In genomic region chr3:38883676-38884075, GRCm38 (mm10) we compare ENCODE assay signal across 9 mouse cellular contexts. TPM values are rescaled to one million over a fixed set of nuclear protein-coding genes. Genes with fewer than 3 reads are reported as not detected.
DNase-seq lines count a peak whose midpoint lies in the region; ATAC-seq and TF ChIP-seq lines count a peak whose summit lies in the region.
"Had no signal": no experiment of that assay in that cellular context is flagged by ENCODE, and none has a peak within 500 bp of the region (broad histone marks: within the 10 kb centered on the region; RNA-seq: fewer than 3 reads in every experiment).

No protein-coding gene starts in this region.

- TF ChIP-seq EP300 in liver, postnatal 0 days (IDR thresholded peaks at IDR 0.05; ENCODE audit: low read depth), result no peak

- peak overlapping the region; percentile 86; the same call in 1 of the 2 replicates for H3K4me3 ChIP-seq in intestine, embryonic 14.5 days (ENCODE audit: low read depth, low read length)
- H3K4me3 ChIP-seq in intestine, postnatal 0 days (ENCODE audit: low read depth, low read length), result no peak overlapping the region
- H3K4me3 ChIP-seq in forebrain, embryonic 11.5 days (ENCODE audit: low read depth, low read length), result peak overlapping the region; percentile 3; the same call in 1 of the 2 replicates
- H3K4me3 ChIP-seq in limb, embryonic 10.5 days, result peak overlapping the region; percentile 83; the same call in 1 of the 2 replicates
- peak overlapping the region; percentile 93 for H3K4me3 ChIP-seq in neural tube, embryonic 13.5 days
- H3K4me3 ChIP-seq in liver, postnatal 0 days (ENCODE audit: low read depth, low read length), result no peak overlapping the region

- ATAC-seq in intestine, embryonic 14.5 days (replicated peaks; ENCODE audit: low FRiP score, low TSS enrichment, low read depth), result no peak
- ATAC-seq in intestine, postnatal 0 days, result no peak
- no peak for ATAC-seq in forebrain, embryonic 11.5 days (replicated peaks; ENCODE audit: low FRiP score)
- no peak for ATAC-seq in neural tube, embryonic 13.5 days (ENCODE audit: low read depth)
- no peak for ATAC-seq in liver, postnatal 0 days
- no peak for ATAC-seq in megakaryocyte, adult 5-6 weeks (ENCODE audit: poor library complexity, severe bottlenecking)

- no peak for DNase-seq in intestine, embryonic 14.5 days (ENCODE audit: low spot score)
- no peak for DNase-seq in forebrain, embryonic 11.5 days (ENCODE audit: low spot score)
- no peak for DNase-seq in limb, embryonic 10.5 days (ENCODE audit: low spot score)
- no peak for DNase-seq in urinary bladder, adult 18-20 months (ENCODE audit: low spot score in 2 of 2)
- no peak for DNase-seq in liver, postnatal 0 days

- H3K27me3 ChIP-seq in intestine, embryonic 14.5 days (replicated peaks; ENCODE audit: control insufficient read depth, insufficient read depth, low read length), result 0 out of 2 replicates have a peak, but pooled peaks cover 5% of the 10 kb centered on the region
- peaks cover 35% of the 10 kb centered on the region for H3K27me3 ChIP-seq in intestine, postnatal 0 days (replicated peaks; ENCODE audit: control insufficient read depth, insufficient read depth, low read length)
- no peaks in the 10 kb centered on the region for H3K27me3 ChIP-seq in forebrain, embryonic 11.5 days (ENCODE audit: control insufficient read depth, insufficient read depth, low read length)
- H3K27me3 ChIP-seq in limb, embryonic 10.5 days (ENCODE audit: low read depth, poor library complexity, severe bottlenecking), result peaks cover 24% of the 10 kb centered on the region
- H3K27me3 ChIP-seq in neural tube, embryonic 13.5 days, result no peaks in the 10 kb centered on the region
- H3K27me3 ChIP-seq in liver, postnatal 0 days (ENCODE audit: insufficient read depth, low read length), result peaks cover 47% of the 10 kb centered on the region

- H3K36me3 ChIP-seq in intestine, embryonic 14.5 days (ENCODE audit: control insufficient read depth, insufficient read depth, low read length), result no peaks in the 10 kb centered on the region
- no peaks in the 10 kb centered on the region for H3K36me3 ChIP-seq in intestine, postnatal 0 days (ENCODE audit: control insufficient read depth, insufficient read depth)
- no peaks in the 10 kb centered on the region for H3K36me3 ChIP-seq in forebrain, embryonic 11.5 days (ENCODE audit: control insufficient read depth, insufficient read depth, low read length)
- peaks cover 8% of the 10 kb centered on the region for H3K36me3 ChIP-seq in limb, embryonic 10.5 days
- peaks cover 15% of the 10 kb centered on the region for H3K36me3 ChIP-seq in neural tube, embryonic 13.5 days
- no peaks in the 10 kb centered on the region for H3K36me3 ChIP-seq in liver, postnatal 0 days (replicated peaks; ENCODE audit: insufficient read depth, low read length)

- no peaks in the 10 kb centered on the region for H3K4me1 ChIP-seq in intestine, embryonic 14.5 days (replicated peaks; ENCODE audit: control insufficient read depth, insufficient read depth, low read length)
- no peaks in the 10 kb centered on the region for H3K4me1 ChIP-seq in intestine, postnatal 0 days (replicated peaks; ENCODE audit: control insufficient read depth, insufficient read depth, low read length)
- peaks cover 7% of the 10 kb centered on the region; the same call in 1 of the 2 replicates for H3K4me1 ChIP-seq in forebrain, embryonic 11.5 days (replicated peaks; ENCODE audit: control insufficient read depth, insufficient read depth, low read length)
- H3K4me1 ChIP-seq in limb, embryonic 10.5 days, result peaks cover 26% of the 10 kb centered on the region
- H3K4me1 ChIP-seq in neural tube, embryonic 13.5 days (replicated peaks), result peaks cover 19% of the 10 kb centered on the region
- peaks cover 15% of the 10 kb centered on the region for H3K4me1 ChIP-seq in liver, postnatal 0 days (ENCODE audit: insufficient read depth)

- H3K9me3 ChIP-seq in intestine, embryonic 14.5 days (ENCODE audit: control insufficient read depth, low read length), result no peaks in the 10 kb centered on the region
- H3K9me3 ChIP-seq in intestine, postnatal 0 days (ENCODE audit: control insufficient read depth), result no peaks in the 10 kb centered on the region
- H3K9me3 ChIP-seq in forebrain, embryonic 11.5 days (ENCODE audit: control insufficient read depth, low read length), result no peaks in the 10 kb centered on the region
- no peaks in the 10 kb centered on the region for H3K9me3 ChIP-seq in limb, embryonic 10.5 days (replicated peaks)
- no peaks in the 10 kb centered on the region for H3K9me3 ChIP-seq in neural tube, embryonic 13.5 days
- H3K9me3 ChIP-seq in liver, postnatal 0 days (ENCODE audit: low read length), result no peaks in the 10 kb centered on the region

- H3K4me2 ChIP-seq in intestine, embryonic 14.5 days (ENCODE audit: low read length), result peak overlapping the region; percentile 75; the same call in 1 of the 2 replicates
- no peak overlapping the region for H3K4me2 ChIP-seq in intestine, postnatal 0 days (replicated peaks; ENCODE audit: low read depth)
- peak overlapping the region; percentile 97; the same call in 1 of the 2 replicates for H3K4me2 ChIP-seq in forebrain, embryonic 11.5 days (ENCODE audit: low read depth, low read length, severe bottlenecking)
- peak overlapping the region; percentile 88 for H3K4me2 ChIP-seq in neural tube, embryonic 13.5 days
- H3K4me2 ChIP-seq in liver, postnatal 0 days (ENCODE audit: low read depth, low read length), result no peak overlapping the region

- WGBS in intestine, embryonic 14.5 days, result 50% methylated on average over 9 of the region's 9 CpGs
- 48% methylated on average over 9 of the region's 9 CpGs for WGBS in intestine, postnatal 0 days
- 34% methylated on average over 9 of the region's 9 CpGs for WGBS in forebrain, embryonic 11.5 days
- 52% methylated on average over 9 of the region's 9 CpGs for WGBS in limb, embryonic 10.5 days
- 42% methylated on average over 9 of the region's 9 CpGs for WGBS in neural tube, embryonic 13.5 days
- 54% methylated on average over 9 of the region's 9 CpGs for WGBS in liver, postnatal 0 days (ENCODE audit: insufficient replicate concordance)

- TF ChIP-seq CTCF in intestine, postnatal 0 days (IDR thresholded peaks at IDR 0.05; ENCODE audit: low read depth), result no peak
- TF ChIP-seq CTCF in liver, postnatal 0 days (IDR thresholded peaks at IDR 0.05; ENCODE audit: low read depth), result no peak

- no peak overlapping the region for H3K27ac ChIP-seq in intestine, embryonic 14.5 days (ENCODE audit: low read depth)
- no peak overlapping the region for H3K27ac ChIP-seq in intestine, postnatal 0 days (ENCODE audit: low read depth, low read length)
- no peak overlapping the region for H3K27ac ChIP-seq in forebrain, embryonic 11.5 days (ENCODE audit: low read depth, low read length)
- H3K27ac ChIP-seq in limb, embryonic 10.5 days, result peak overlapping the region; percentile 81
- peak overlapping the region; percentile 81 for H3K27ac ChIP-seq in neural tube, embryonic 13.5 days (replicated peaks)
- H3K27ac ChIP-seq in liver, postnatal 0 days (ENCODE audit: low read depth), result no peak overlapping the region

- 0 out of 2 replicates have a peak overlapping the region, but pooled peaks have one; percentile 22 for H3K9ac ChIP-seq in intestine, embryonic 14.5 days (ENCODE audit: low read length)
- H3K9ac ChIP-seq in intestine, postnatal 0 days (ENCODE audit: low read depth, low read length), result no peak overlapping the region
- peak overlapping the region; percentile 20; the same call in 1 of the 2 replicates for H3K9ac ChIP-seq in forebrain, embryonic 11.5 days (ENCODE audit: low read length)
- H3K9ac ChIP-seq in neural tube, embryonic 13.5 days, result peak overlapping the region; percentile 66
- no peak overlapping the region for H3K9ac ChIP-seq in liver, postnatal 0 days (replicated peaks)

RNA-seq across cellular contexts. Expression of gene Fat4, which starts 3.1 kb away (rescaled TPM):
- polyA plus RNA-seq in intestine, embryonic 14.5 days (2014; fragmentation: Nextera tagmentation; extraction: Ambion mirVana), result 11.1 and 11.9 TPM in 2 replicates
- 2.8 and 3.0 TPM in 2 replicates for polyA plus RNA-seq in intestine, postnatal 0 days (2015; fragmentation: Nextera tagmentation; extraction: Ambion mirVana)
- 14.0 and 15.2 TPM in 2 replicates for polyA plus RNA-seq in forebrain, embryonic 11.5 days (2014; fragmentation: Nextera tagmentation; extraction: Ambion mirVana)
- polyA plus RNA-seq in limb, embryonic 10.5 days (2016; fragmentation: Nextera tagmentation; extraction: Ambion mirVana), result 2.7 and 6.6 TPM in 2 replicates
- polyA plus RNA-seq in neural tube, embryonic 13.5 days (2015; fragmentation: Nextera tagmentation; extraction: Ambion mirVana), result 11.5 and 13.8 TPM in 2 replicates
- 0.22 and 0.26 TPM in 2 replicates for polyA plus RNA-seq in liver, postnatal 0 days (2015; fragmentation: Nextera tagmentation; extraction: Ambion mirVana)
- total RNA-seq in megakaryocyte, adult 5-6 weeks (2015), result 0.11 TPM in 1 of 2 replicates, not detected in the other
- 0.04 and 0.08 TPM in 2 replicates for total RNA-seq in megakaryocyte, adult 5-6 weeks (2017)
- polyA plus RNA-seq: CD4-positive, CD25-positive, alpha-beta regulatory T cell, adult 4 months had no signal

Comparison
In these comparisons a context has a peak if more than half of its experiments do, and no peak if none do; other contexts are left out.
1. H3K4me2 ChIP-seq: peak in intestine, embryonic 14.5 days (single experiment), forebrain, embryonic 11.5 days (single experiment) and neural tube, embryonic 13.5 days (single experiment); none in intestine, postnatal 0 days (single experiment) and liver, postnatal 0 days (single experiment).
2. H3K4me3 ChIP-seq: peak in intestine, embryonic 14.5 days (single experiment), forebrain, embryonic 11.5 days (single experiment), limb, embryonic 10.5 days (single experiment) and neural tube, embryonic 13.5 days (single experiment); none in intestine, postnatal 0 days (single experiment) and liver, postnatal 0 days (single experiment).
3. H3K9ac ChIP-seq: peak in intestine, embryonic 14.5 days (single experiment), forebrain, embryonic 11.5 days (single experiment) and neural tube, embryonic 13.5 days (single experiment); none in intestine, postnatal 0 days (single experiment) and liver, postnatal 0 days (single experiment).
4. H3K27ac ChIP-seq: peak in limb, embryonic 10.5 days (single experiment) and neural tube, embryonic 13.5 days (single experiment); none in intestine, embryonic 14.5 days (single experiment), intestine, postnatal 0 days (single experiment), forebrain, embryonic 11.5 days (single experiment) and liver, postnatal 0 days (single experiment).